Mouse (Mus musculus) midbrain, embryonic 15.5 days (tissue): ENCODE data around the gene Npw. TPM values are rescaled to one million over a fixed set of nuclear protein-coding genes. Genes with fewer than 3 reads are reported as not detected.

ENCODE experiments used
- polyA plus RNA-seq: library from polyadenylated mRNA; unstranded; fragments of >200 nt; fragmentation: Nextera tagmentation; extraction: Ambion mirVana; gene quantifications from 2 replicates; pipeline ENCODE4 v1.2.1, GENCODE M21; 2015

The Npw gene
- polyA plus RNA-seq, 1 experiment from 2014 or later: 0.66 TPM

Other genes starting within 250 kb of the Npw start
- gene Rnps1, start 243.9 kb downstream of the Npw start, polyA plus RNA-seq: 364 and 368 TPM in 2 replicates
- gene Eci1, start 231.8 kb downstream of the Npw start, polyA plus RNA-seq: 35.4 and 36.4 TPM in 2 replicates
- gene Dnase1l2, start 215.4 kb downstream of the Npw start, polyA plus RNA-seq: 7.3 and 9.6 TPM in 2 replicates
- gene E4f1, start 188.1 kb downstream of the Npw start, polyA plus RNA-seq: 53.1 and 55.6 TPM in 2 replicates
- gene Pgp, start 188.1 kb downstream of the Npw start, polyA plus RNA-seq: 63.7 and 67.1 TPM in 2 replicates
- 0.23 and 0.28 TPM in 2 replicates for gene Bricd5, start 184.6 kb downstream of the Npw start, polyA plus RNA-seq
- 40.6 and 43.7 TPM in 2 replicates for gene Mlst8, start 179.4 kb downstream of the Npw start, polyA plus RNA-seq
- gene Caskin1, start 169.9 kb downstream of the Npw start, polyA plus RNA-seq: 50.3 and 52.9 TPM in 2 replicates
- gene Traf7, start 130.5 kb downstream of the Npw start, polyA plus RNA-seq: 108 and 112 TPM in 2 replicates
- 8.4 and 8.8 TPM in 2 replicates for gene Rab26, start 124.2 kb downstream of the Npw start, polyA plus RNA-seq
- gene Pkd1, start 108.6 kb downstream of the Npw start, polyA plus RNA-seq: 29.0 and 29.8 TPM in 2 replicates
- 83.8 and 89.6 TPM in 2 replicates for gene Tsc2, start 25.8 kb downstream of the Npw start, polyA plus RNA-seq
- 10.0 and 11.0 TPM in 2 replicates for gene Nthl1, start 25.8 kb downstream of the Npw start, polyA plus RNA-seq
- 45.3 and 52.6 TPM in 2 replicates for gene Slc9a3r2, start 8.1 kb downstream of the Npw start, polyA plus RNA-seq
- 21.9 and 22.9 TPM in 2 replicates for gene Zfp598, start 11.2 kb upstream of the Npw start, polyA plus RNA-seq
- gene Syngr3, start 31.5 kb upstream of the Npw start, polyA plus RNA-seq: 240 and 255 TPM in 2 replicates
- gene Gfer, start 37.7 kb upstream of the Npw start, polyA plus RNA-seq: 36.2 and 39.2 TPM in 2 replicates
- 2.1 and 2.5 TPM in 2 replicates for gene Noxo1, start 37.8 kb upstream of the Npw start, polyA plus RNA-seq
- gene Tbl3, start 49.2 kb upstream of the Npw start, polyA plus RNA-seq: 71.4 and 72.1 TPM in 2 replicates
- not detected in 2 replicates for gene Rnf151, start 59.6 kb upstream of the Npw start, polyA plus RNA-seq
- gene Rps2, start 59.7 kb upstream of the Npw start, polyA plus RNA-seq: 706 and 744 TPM in 2 replicates
- gene Ndufb10, start 66.0 kb upstream of the Npw start, polyA plus RNA-seq: 270 and 281 TPM in 2 replicates
- gene Rpl3l, start 69.4 kb upstream of the Npw start, polyA plus RNA-seq: not detected in 2 replicates
- 16.5 and 19.8 TPM in 2 replicates for gene Msrb1, start 78.2 kb upstream of the Npw start, polyA plus RNA-seq
- 0.25 TPM in 1 of 2 replicates, not detected in the other for gene Hs3st6, start 94.5 kb upstream of the Npw start, polyA plus RNA-seq
- not detected in 2 replicates for gene Meiob, start 145.8 kb upstream of the Npw start, polyA plus RNA-seq
- gene Hagh, start 181.7 kb upstream of the Npw start, polyA plus RNA-seq: 61.5 and 66.8 TPM in 2 replicates
- gene Fahd1, start 191.9 kb upstream of the Npw start, polyA plus RNA-seq: 19.1 TPM in 2 replicates
- 0.10 TPM in 1 of 2 replicates, not detected in the other for gene Igfals, start 207.5 kb upstream of the Npw start, polyA plus RNA-seq
- 61.2 and 65.7 TPM in 2 replicates for gene Nubp2, start 227.9 kb upstream of the Npw start, polyA plus RNA-seq
- 94.1 and 97.2 TPM in 2 replicates for gene Spsb3, start 228.2 kb upstream of the Npw start, polyA plus RNA-seq
- 31.5 and 33.4 TPM in 2 replicates for gene Eme2, start 236.6 kb upstream of the Npw start, polyA plus RNA-seq
- gene Mrps34, start 236.7 kb upstream of the Npw start, polyA plus RNA-seq: 73.1 and 78.9 TPM in 2 replicates
- gene Nme3, start 238.0 kb upstream of the Npw start, polyA plus RNA-seq: 79.7 and 82.3 TPM in 2 replicates